Mouse (Mus musculus): ENCODE results near the gene Cercam. TPM values are rescaled to one million over a fixed set of nuclear protein-coding genes. Genes with fewer than 3 reads are reported as not detected.

Gene Cercam
- polyA plus RNA-seq (2012; rRNA removed) = 30.4 and 38.2 TPM in 2 replicates

GRCm38 (mm10) chr2:29868949-29869645 lies at the start of gene Cercam:
Gene Cercam, plus strand, starts transcription at chr2:29869164.
- H3K27me3 ChIP-seq (ENCODE audit: control insufficient read depth, insufficient read depth, low read length) = no peaks in the 10 kb centered on the region
- peaks cover 36% of the 10 kb centered on the region for H3K4me1 ChIP-seq (ENCODE audit: control insufficient read depth, insufficient read depth, low read length)
- H3K27ac ChIP-seq (ENCODE audit: insufficient read depth, low read length) = peak within 1 kb of the TSS; percentile 35; the same call in 1 of the 2 replicates
- TF ChIP-seq CTCF (IDR thresholded peaks at IDR 0.05; ENCODE audit: borderline replicate concordance, insufficient read depth, low read depth, low read length) (peak; percentile 85), POLR2A (IDR thresholded peaks at IDR 0.05; ENCODE audit: borderline replicate concordance, insufficient read depth, low read length) (peak; percentile 48; the same call in 1 of the 2 replicates)
- WGBS = 1% methylated on average over 44 of the region's 44 CpGs
- H3K4me3 ChIP-seq (replicated peaks; ENCODE audit: insufficient read depth, low read depth, low read length) = peak within 1 kb of the TSS; percentile 76
- DNase-seq = peak; percentile 88 to 91

GRCm38 (mm10) chr2:29819363-29819762 lies 49.6 kb upstream of the Cercam start:
- Histone ChIP-seq H3K27me3 (ENCODE audit: control insufficient read depth, insufficient read depth, low read length) (no peaks in the 10 kb centered on the region), H3K4me3 (replicated peaks; ENCODE audit: insufficient read depth, low read depth, low read length) (no peak overlapping the region), H3K4me1 (ENCODE audit: control insufficient read depth, insufficient read depth, low read length) (peaks cover 4% of the 10 kb centered on the region; the same call in 1 of the 2 replicates), H3K27ac (ENCODE audit: insufficient read depth, low read length) (peak overlapping the region; percentile 37; the same call in 1 of the 2 replicates)
- no peak for DNase-seq
- 22% methylated on average over 2 of the region's 2 CpGs for WGBS
- TF ChIP-seq CTCF (IDR thresholded peaks at IDR 0.05; ENCODE audit: borderline replicate concordance, insufficient read depth, low read depth, low read length) = no peak
- no peak for TF ChIP-seq POLR2A (IDR thresholded peaks at IDR 0.05; ENCODE audit: borderline replicate concordance, insufficient read depth, low read length)

GRCm38 (mm10) chr2:29820025-29820817 lies 48.7 kb upstream of the Cercam start, which contains the start of gene Urm1:
Gene Urm1, plus strand, starts transcription at chr2:29820075.
- 2% methylated on average over 35 of the region's 35 CpGs for WGBS
- TF ChIP-seq CTCF (IDR thresholded peaks at IDR 0.05; ENCODE audit: borderline replicate concordance, insufficient read depth, low read depth, low read length) = no peak
- peak; percentile 44; the same call in 1 of the 2 replicates for TF ChIP-seq POLR2A (IDR thresholded peaks at IDR 0.05; ENCODE audit: borderline replicate concordance, insufficient read depth, low read length)
- peak; percentile 62 to 69 for DNase-seq

GRCm38 (mm10) chr2:29826318-29826925 lies 42.5 kb upstream of the Cercam start:
- H3K27ac ChIP-seq (ENCODE audit: insufficient read depth, low read length) = peak overlapping the region; percentile 98
- 5% methylated on average over 11 of the region's 11 CpGs for WGBS
- H3K4me3 ChIP-seq (replicated peaks; ENCODE audit: insufficient read depth, low read depth, low read length) = peak overlapping the region; percentile 100
- TF ChIP-seq CTCF (IDR thresholded peaks at IDR 0.05; ENCODE audit: borderline replicate concordance, insufficient read depth, low read depth, low read length) (no peak), POLR2A (IDR thresholded peaks at IDR 0.05; ENCODE audit: borderline replicate concordance, insufficient read depth, low read length) (no peak)
- peaks cover 8% of the 10 kb centered on the region; the same call in 1 of the 2 replicates for H3K4me1 ChIP-seq (ENCODE audit: control insufficient read depth, insufficient read depth, low read length)
- DNase-seq = no peak
- H3K27me3 ChIP-seq (ENCODE audit: control insufficient read depth, insufficient read depth, low read length) = no peaks in the 10 kb centered on the region

More at GRCm38 (mm10) chr2:29820025-29820817, 48.7 kb upstream of the Cercam start, which contains the start of gene Urm1:
- Histone ChIP-seq H3K27ac (ENCODE audit: insufficient read depth, low read length) (peak within 1 kb of the TSS; percentile 69), H3K27me3 (ENCODE audit: control insufficient read depth, insufficient read depth, low read length) (no peaks in the 10 kb centered on the region), H3K4me1 (ENCODE audit: control insufficient read depth, insufficient read depth, low read length) (peaks cover 4% of the 10 kb centered on the region; the same call in 1 of the 2 replicates), H3K4me3 (replicated peaks; ENCODE audit: insufficient read depth, low read depth, low read length) (peak within 1 kb of the TSS; percentile 59)

- Histone ChIP-seq H3K27ac (ENCODE audit: insufficient read depth, low read length) (peak overlapping the region; percentile 98), H3K27me3 (ENCODE audit: control insufficient read depth, insufficient read depth, low read length) (no peaks in the 10 kb centered on the region), H3K4me1 (ENCODE audit: control insufficient read depth, insufficient read depth, low read length) (peaks cover 8% of the 10 kb centered on the region; the same call in 1 of the 2 replicates), H3K4me3 (replicated peaks; ENCODE audit: insufficient read depth, low read depth, low read length) (peak overlapping the region; percentile 100)
- DNase-seq = peak; percentile 94 to 97
- TF ChIP-seq CTCF (IDR thresholded peaks at IDR 0.05; ENCODE audit: borderline replicate concordance, insufficient read depth, low read depth, low read length) (no peak), POLR2A (IDR thresholded peaks at IDR 0.05; ENCODE audit: borderline replicate concordance, insufficient read depth, low read length) (peak; percentile 69; the same call in 1 of the 2 replicates)
- under 1% methylated on average over 48 of the region's 48 CpGs for WGBS
Measured at GRCm38 (mm10) chr2:29826926-29827708, 41.8 kb upstream of the Cercam start.

GRCm38 (mm10) chr2:29827709-29828024 lies 41.3 kb upstream of the Cercam start:
- Histone ChIP-seq H3K27ac (ENCODE audit: insufficient read depth, low read length) (peak overlapping the region; percentile 46), H3K4me1 (ENCODE audit: control insufficient read depth, insufficient read depth, low read length) (peaks cover 8% of the 10 kb centered on the region; the same call in 1 of the 2 replicates), H3K4me3 (replicated peaks; ENCODE audit: insufficient read depth, low read depth, low read length) (peak overlapping the region; percentile 100), H3K27me3 (ENCODE audit: control insufficient read depth, insufficient read depth, low read length) (no peaks in the 10 kb centered on the region)
- DNase-seq = no peak
- TF ChIP-seq POLR2A (IDR thresholded peaks at IDR 0.05; ENCODE audit: borderline replicate concordance, insufficient read depth, low read length) (no peak), CTCF (IDR thresholded peaks at IDR 0.05; ENCODE audit: borderline replicate concordance, insufficient read depth, low read depth, low read length) (no peak)
- 3% methylated on average over 12 of the region's 12 CpGs for WGBS

All from cerebellum, adult 2 months (tissue).